Mouse (Mus musculus): ENCODE data around the gene Gm26602. TPM values are rescaled to one million over a fixed set of nuclear protein-coding genes. Genes with fewer than 3 reads are reported as not detected.
"Not testable (repeated sequence)": the region's sequence is repeated elsewhere in the genome, so short reads cannot be mapped to it uniquely, and the experiment has no call there.

Gm26602 gene
- total RNA-seq, 1 experiment, result 2.3 TPM

- H3K9me3 ChIP-seq (ENCODE audit: control insufficient read depth, insufficient read depth, low read depth, low read length); H3K9ac ChIP-seq (ENCODE audit: insufficient read depth, low read depth, low read length, poor library complexity, severe bottlenecking); H3K27ac ChIP-seq (ENCODE audit: insufficient read depth, low read depth, low read length, poor library complexity, severe bottlenecking); H3K4me3 ChIP-seq (ENCODE audit: insufficient read depth in 1 of 2, low read depth in 1 of 2, low read length in 2 of 2, poor library complexity in 1 of 2, severe bottlenecking in 1 of 2); H3K36me3 ChIP-seq (ENCODE audit: control insufficient read depth, insufficient read depth, low read length, poor library complexity, severe bottlenecking); H3K4me1 ChIP-seq (ENCODE audit: control insufficient read depth in 2 of 2, insufficient read depth in 2 of 2, low read length in 2 of 2, poor library complexity in 1 of 2); in situ Hi-C loops (cut with MboI; ENCODE audit: low sequenced_read_pairs in 2 of 2, unreplicated experiment in 2 of 2): not testable (repeated sequence)
- TF ChIP-seq ZC3H11A (IDR thresholded peaks at IDR 0.05; ENCODE audit: borderline replicate concordance, low read depth, low read length) (peak; percentile 48; the same call in 1 of the 2 replicates), ZNF384 (IDR thresholded peaks at IDR 0.05; ENCODE audit: low read depth, low read length) (peak; percentile 22; the same call in 1 of the 2 replicates)
- DNase-seq (ENCODE audit: low read depth, low spot score), result peak; percentile 86
Observed at GRCm38 (mm10) chr10:79892451-79893118, 18.1 kb upstream of the Gm26602 start.

GRCm38 (mm10) chr10:79896306-79896705 is 14.3 kb upstream of the Gm26602 start:
- Histone ChIP-seq H3K4me3 (ENCODE audit: insufficient read depth in 1 of 2, low read depth in 1 of 2, low read length in 2 of 2, poor library complexity in 1 of 2, severe bottlenecking in 1 of 2) (no peak overlapping the region), H3K4me1 (ENCODE audit: control insufficient read depth in 2 of 2, insufficient read depth in 2 of 2, low read length in 2 of 2, poor library complexity in 1 of 2) (peaks cover 1 to 14% of the 10 kb centered on the region in 2 experiments; a peak in 1 of 4 replicates), H3K36me3 (ENCODE audit: control insufficient read depth, insufficient read depth, low read length, poor library complexity, severe bottlenecking) (peaks cover 4% of the 10 kb centered on the region; the same call in 1 of the 2 replicates), H3K9ac (ENCODE audit: insufficient read depth, low read depth, low read length, poor library complexity, severe bottlenecking) (no peak overlapping the region), H3K27ac (ENCODE audit: insufficient read depth, low read depth, low read length, poor library complexity, severe bottlenecking) (no peak overlapping the region), H3K9me3 (ENCODE audit: control insufficient read depth, insufficient read depth, low read depth, low read length) (no peaks in the 10 kb centered on the region)
- no peak for DNase-seq (ENCODE audit: low read depth, low spot score)
- in situ Hi-C loops (cut with MboI; ENCODE audit: low sequenced_read_pairs in 2 of 2, unreplicated experiment in 2 of 2), result no loop called here
- TF ChIP-seq HCFC1 (IDR thresholded peaks at IDR 0.05; ENCODE audit: borderline replicate concordance, insufficient read depth, low read length) (no peak), ZNF384 (IDR thresholded peaks at IDR 0.05; ENCODE audit: low read depth, low read length) (no peak), MAFK (IDR thresholded peaks at IDR 0.05; ENCODE audit: insufficient read depth, low read depth, low read length) (no peak), CHD2 (IDR thresholded peaks at IDR 0.05; ENCODE audit: low read depth, low read length) (no peak), ZC3H11A (IDR thresholded peaks at IDR 0.05; ENCODE audit: borderline replicate concordance, low read depth, low read length) (no peak)

GRCm38 (mm10) chr10:79896814-79897213 is 13.8 kb upstream of the Gm26602 start:
- in situ Hi-C loops (cut with MboI; ENCODE audit: low sequenced_read_pairs in 2 of 2, unreplicated experiment in 2 of 2), result no loop called here
- H3K36me3 ChIP-seq (ENCODE audit: control insufficient read depth, insufficient read depth, low read length, poor library complexity, severe bottlenecking), result peaks cover 4% of the 10 kb centered on the region; the same call in 1 of the 2 replicates
- TF ChIP-seq ZNF384 (IDR thresholded peaks at IDR 0.05; ENCODE audit: low read depth, low read length) (no peak), HCFC1 (IDR thresholded peaks at IDR 0.05; ENCODE audit: borderline replicate concordance, insufficient read depth, low read length) (no peak), MAFK (IDR thresholded peaks at IDR 0.05; ENCODE audit: insufficient read depth, low read depth, low read length) (no peak), CHD2 (IDR thresholded peaks at IDR 0.05; ENCODE audit: low read depth, low read length) (no peak), ZC3H11A (IDR thresholded peaks at IDR 0.05; ENCODE audit: borderline replicate concordance, low read depth, low read length) (no peak)

GRCm38 (mm10) chr10:79897316-79898245 is 13.1 kb upstream of the Gm26602 start:
- H3K4me1 ChIP-seq (ENCODE audit: control insufficient read depth in 2 of 2, insufficient read depth in 2 of 2, low read length in 2 of 2, poor library complexity in 1 of 2), result peaks cover 1 to 16% of the 10 kb centered on the region in 2 experiments; a peak in 1 of 4 replicates
- no peak for DNase-seq (ENCODE audit: low read depth, low spot score)
- TF ChIP-seq ZNF384 (IDR thresholded peaks at IDR 0.05; ENCODE audit: low read depth, low read length) (no peak), MAFK (IDR thresholded peaks at IDR 0.05; ENCODE audit: insufficient read depth, low read depth, low read length) (no peak), HCFC1 (IDR thresholded peaks at IDR 0.05; ENCODE audit: borderline replicate concordance, insufficient read depth, low read length) (no peak)
- peaks cover 4% of the 10 kb centered on the region; the same call in 1 of the 2 replicates for H3K36me3 ChIP-seq (ENCODE audit: control insufficient read depth, insufficient read depth, low read length, poor library complexity, severe bottlenecking)
- no peaks in the 10 kb centered on the region for H3K9me3 ChIP-seq (ENCODE audit: control insufficient read depth, insufficient read depth, low read depth, low read length)
- H3K4me3 ChIP-seq (ENCODE audit: insufficient read depth in 1 of 2, low read depth in 1 of 2, low read length in 2 of 2, poor library complexity in 1 of 2, severe bottlenecking in 1 of 2), result no peak overlapping the region
- H3K9ac ChIP-seq (ENCODE audit: insufficient read depth, low read depth, low read length, poor library complexity, severe bottlenecking), result no peak overlapping the region
- no peak overlapping the region for H3K27ac ChIP-seq (ENCODE audit: insufficient read depth, low read depth, low read length, poor library complexity, severe bottlenecking)
- in situ Hi-C loops (cut with MboI; ENCODE audit: low sequenced_read_pairs in 2 of 2, unreplicated experiment in 2 of 2), result no loop called here

More at GRCm38 (mm10) chr10:79896814-79897213, 13.8 kb upstream of the Gm26602 start:
- DNase-seq (ENCODE audit: low read depth, low spot score), result no peak
- Histone ChIP-seq H3K27ac (ENCODE audit: insufficient read depth, low read depth, low read length, poor library complexity, severe bottlenecking) (no peak overlapping the region), H3K4me3 (ENCODE audit: insufficient read depth in 1 of 2, low read depth in 1 of 2, low read length in 2 of 2, poor library complexity in 1 of 2, severe bottlenecking in 1 of 2) (no peak overlapping the region), H3K9ac (ENCODE audit: insufficient read depth, low read depth, low read length, poor library complexity, severe bottlenecking) (no peak overlapping the region), H3K4me1 (ENCODE audit: control insufficient read depth in 2 of 2, insufficient read depth in 2 of 2, low read length in 2 of 2, poor library complexity in 1 of 2) (peaks cover 1 to 14% of the 10 kb centered on the region in 2 experiments; a peak in 1 of 4 replicates), H3K9me3 (ENCODE audit: control insufficient read depth, insufficient read depth, low read depth, low read length) (no peaks in the 10 kb centered on the region)

Measured in ES-E14 (cell line).